Mouse (Mus musculus) ES-Bruce4 (cell line): ENCODE data around the gene 2210011C24Rik. TPM values are rescaled to one million over a fixed set of nuclear protein-coding genes. Genes with fewer than 3 reads are reported as not detected.

Experiments used
- H3K27ac ChIP-seq: 2 replicates; pipeline ENCODE4 v1.5.1; 2012; ENCODE audit warnings: low read length, inconsistent platforms; ENCODE audit not compliant: insufficient read depth
- H3K27me3 ChIP-seq: 2 replicates; pipeline ENCODE4 v1.6.1; 2012; ENCODE audit warnings: mild to moderate bottlenecking, low read length, inconsistent platforms; ENCODE audit not compliant: control insufficient read depth, poor library complexity, insufficient read depth, severe bottlenecking
- H3K36me3 ChIP-seq: 2 replicates; pipeline ENCODE4 v1.6.1; 2012; ENCODE audit warnings: inconsistent platforms, mild to moderate bottlenecking, low read length, moderate library complexity; ENCODE audit not compliant: control insufficient read depth, poor library complexity, insufficient read depth, severe bottlenecking
- H3K4me1 ChIP-seq: one replicate; pipeline ENCODE4 v1.8.1; 2011; ENCODE audit warnings: low read length; ENCODE audit not compliant: control insufficient read depth, insufficient read depth
- H3K4me3 ChIP-seq: 2 replicates; pipeline ENCODE4 v1.5.1; 2011; ENCODE audit warnings: low read depth, mild to moderate bottlenecking, low read length
- H3K9ac ChIP-seq: 2 replicates; pipeline ENCODE4 v1.6.1; 2012; ENCODE audit warnings: low read depth, mild to moderate bottlenecking, inconsistent platforms; ENCODE audit not compliant: poor library complexity, severe bottlenecking
- H3K9me3 ChIP-seq: replicated peaks from 2 replicates; pipeline ENCODE4 v1.6.1; 2012; ENCODE audit warnings: mild to moderate bottlenecking, low read length, inconsistent platforms; ENCODE audit not compliant: control insufficient read depth, poor library complexity, insufficient read depth, severe bottlenecking
- CTCF ChIP-seq: IDR thresholded peaks from one replicate; pipeline ENCODE4 v1.8.1; 2011; ENCODE audit warnings: low read depth, low read length
- EP300 ChIP-seq: IDR thresholded peaks from 2 replicates; pipeline ENCODE4 v1.6.1; 2011; ENCODE audit warnings: low read depth, low read length; ENCODE audit not compliant: insufficient read depth
- POLR2A ChIP-seq: IDR thresholded peaks from one replicate; pipeline ENCODE4 v1.8.1; 2011; ENCODE audit warnings: low read length; ENCODE audit not compliant: insufficient read depth
- polyA plus RNA-seq: library from polyadenylated mRNA; stranded (reverse); fragments of >200 nt; gene quantifications from 2 replicates; pipeline ENCODE4 v1.2.4, GENCODE M21; 2011; ENCODE audit warnings: low read depth; ENCODE audit not compliant: missing spikeins, insufficient read depth, insufficient read length

2210011C24Rik gene
- polyA plus RNA-seq, 1 experiment: 15.9 TPM

DNA sequence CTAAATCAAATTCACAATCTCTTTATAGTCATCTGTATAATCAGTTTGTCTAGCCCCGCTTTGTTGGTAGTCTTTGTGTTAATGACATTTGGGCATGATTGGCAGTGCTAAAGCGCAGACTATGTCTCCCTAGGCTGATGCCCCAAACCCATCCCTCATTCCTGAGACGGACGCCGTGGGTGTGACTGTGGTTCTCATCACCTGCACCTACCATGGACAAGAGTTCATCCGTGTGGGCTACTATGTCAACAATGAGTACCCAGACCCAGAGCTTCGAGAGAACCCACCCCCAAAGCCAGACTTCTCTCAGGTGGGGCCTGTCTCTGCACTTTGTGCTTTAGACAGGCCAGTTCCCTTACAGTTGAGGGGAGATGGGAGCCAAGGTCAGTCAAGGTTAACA, 44.3 kb downstream of the 2210011C24Rik start:
- H3K9me3 ChIP-seq: no peaks in the 10 kb centered on the region
- TF ChIP-seq CTCF: no peak
- no peak for TF ChIP-seq POLR2A
- no peak for TF ChIP-seq EP300
- peaks cover 40% of the 10 kb centered on the region for H3K36me3 ChIP-seq
- no peak overlapping the region for H3K4me3 ChIP-seq
- H3K27me3 ChIP-seq: no peaks in the 10 kb centered on the region
- no peak overlapping the region for H3K27ac ChIP-seq
- H3K4me1 ChIP-seq: no peaks in the 10 kb centered on the region
- no peak overlapping the region for H3K9ac ChIP-seq

DNA sequence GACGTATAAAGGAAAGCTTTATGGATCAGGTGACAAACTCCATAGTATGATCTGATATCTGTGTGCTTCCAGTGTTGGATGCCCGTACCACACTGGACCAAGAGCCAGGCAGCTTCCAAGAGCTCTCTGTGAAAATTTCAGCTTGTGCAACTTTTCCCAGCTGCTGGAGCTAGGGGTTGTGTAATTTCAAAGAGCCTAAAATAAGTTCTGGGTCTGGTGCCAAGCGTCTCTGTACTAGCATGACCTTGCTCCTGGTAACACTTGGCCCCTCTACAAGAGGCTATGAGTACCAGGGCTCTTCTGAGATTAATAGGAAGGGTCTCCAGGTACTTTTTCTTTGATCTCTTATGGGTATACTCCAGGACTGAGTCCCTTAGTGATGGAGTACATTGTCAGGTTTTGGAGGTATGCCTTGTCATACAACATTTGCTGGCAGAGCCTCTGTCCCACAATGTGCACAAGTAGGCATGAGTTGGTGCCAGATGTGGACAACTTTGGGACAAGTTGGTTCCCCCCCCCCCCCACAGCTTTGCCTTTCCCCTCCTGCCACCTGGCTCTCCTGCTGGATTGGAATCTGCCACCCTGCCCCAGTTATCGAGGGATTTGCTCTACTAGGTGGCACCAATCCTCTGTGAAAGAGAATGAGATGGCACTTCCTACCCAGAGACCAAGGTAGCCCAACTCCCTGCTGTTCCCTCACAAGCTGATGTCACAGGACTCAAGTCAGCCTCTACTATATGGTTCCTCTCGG, 47.8 kb downstream of the 2210011C24Rik start:
- Histone ChIP-seq H3K27me3 (no peaks in the 10 kb centered on the region), H3K4me3 (no peak overlapping the region), H3K36me3 (peaks cover 43% of the 10 kb centered on the region), H3K4me1 (no peaks in the 10 kb centered on the region), H3K9ac (no peak overlapping the region), H3K27ac (no peak overlapping the region), H3K9me3 (no peaks in the 10 kb centered on the region)
- TF ChIP-seq POLR2A: no peak
- no peak for TF ChIP-seq EP300
- TF ChIP-seq CTCF: no peak

Other genes starting within 250 kb of the 2210011C24Rik start
- gene Adgrl1, start 112.1 kb downstream of the 2210011C24Rik start, polyA plus RNA-seq: 64.0 and 64.7 TPM in 2 replicates
- 0.47 and 0.78 TPM in 2 replicates for gene Gm10644, start 57.0 kb downstream of the 2210011C24Rik start, polyA plus RNA-seq
- 26.3 and 29.3 TPM in 2 replicates for gene Asf1b, start 56.7 kb downstream of the 2210011C24Rik start, polyA plus RNA-seq
- 51.8 and 54.1 TPM in 2 replicates for gene Prkaca, start 39.2 kb downstream of the 2210011C24Rik start, polyA plus RNA-seq
- 79.7 and 95.7 TPM in 2 replicates for gene Samd1, start 14.5 kb downstream of the 2210011C24Rik start, polyA plus RNA-seq
- 1.5 and 2.4 TPM in 2 replicates for gene 1700067K01Rik, start 10.7 kb downstream of the 2210011C24Rik start, polyA plus RNA-seq
- gene Palm3, start 9.3 kb upstream of the 2210011C24Rik start, polyA plus RNA-seq: 61.7 and 62.8 TPM in 2 replicates
- gene Il27ra, start 30.4 kb upstream of the 2210011C24Rik start, polyA plus RNA-seq: 0.33 and 0.61 TPM in 2 replicates
- 1.4 and 1.9 TPM in 2 replicates for gene Rln3, start 32.8 kb upstream of the 2210011C24Rik start, polyA plus RNA-seq
- gene Gm10643, start 53.0 kb upstream of the 2210011C24Rik start, polyA plus RNA-seq: 0.56 and 0.76 TPM in 2 replicates
- gene Rfx1, start 54.7 kb upstream of the 2210011C24Rik start, polyA plus RNA-seq: 9.6 and 10.5 TPM in 2 replicates
- gene Dcaf15, start 92.6 kb upstream of the 2210011C24Rik start, polyA plus RNA-seq: 43.4 and 44.0 TPM in 2 replicates
- gene Podnl1, start 113.8 kb upstream of the 2210011C24Rik start, polyA plus RNA-seq: 0.33 TPM in 1 of 2 replicates, not detected in the other
- gene Cc2d1a, start 135.8 kb upstream of the 2210011C24Rik start, polyA plus RNA-seq: 18.0 and 27.2 TPM in 2 replicates
- 3.8 and 4.7 TPM in 2 replicates for gene 4930432K21Rik, start 135.9 kb upstream of the 2210011C24Rik start, polyA plus RNA-seq
- gene Nanos3, start 173.0 kb upstream of the 2210011C24Rik start, polyA plus RNA-seq: 3.0 and 4.3 TPM in 2 replicates
- 14.8 and 15.4 TPM in 2 replicates for gene Zswim4, start 224.9 kb upstream of the 2210011C24Rik start, polyA plus RNA-seq
- 90.6 and 92.0 TPM in 2 replicates for gene D8Ertd738e, start 237.5 kb upstream of the 2210011C24Rik start, polyA plus RNA-seq
- 37.1 and 38.0 TPM in 2 replicates for gene Mri1, start 245.2 kb upstream of the 2210011C24Rik start, polyA plus RNA-seq